Mouse (Mus musculus) lung, embryonic 15.5 days (tissue): Measurements from ENCODE around the gene Arl13b. TPM values are rescaled to one million over a fixed set of nuclear protein-coding genes. Genes with fewer than 3 reads are reported as not detected.

Experiments
- ATAC-seq: fragments of 200-750 bp; cut with Nextera tagmentation; 2 replicates; pipeline ENCODE4 v1.8.0; 2017; ENCODE audit warnings: moderate number of reproducible peaks, borderline replicate concordance; ENCODE audit not compliant: low FRiP score, low TSS enrichment; ENCODE audit errors: extremely low read depth
- H3K27ac ChIP-seq: fragments of 300-500 bp; sonication (generic); 2 replicates; pipeline ENCODE4 v1.5.1; 2015; ENCODE audit warnings: moderate library complexity, mild to moderate bottlenecking, inconsistent platforms
- H3K27me3 ChIP-seq: fragments of 300-500 bp; sonication (generic); 2 replicates; pipeline ENCODE4 v1.6.1; 2015; ENCODE audit warnings: inconsistent platforms
- H3K36me3 ChIP-seq: fragments of 300-500 bp; sonication (generic); 2 replicates; pipeline ENCODE4 v1.6.1; 2015; ENCODE audit warnings: inconsistent platforms
- H3K4me1 ChIP-seq: fragments of 300-500 bp; sonication (generic); 2 replicates; pipeline ENCODE4 v1.6.1; 2015; ENCODE audit warnings: inconsistent platforms
- H3K4me2 ChIP-seq: fragments of 300-500 bp; sonication (generic); 2 replicates; pipeline ENCODE4 v1.6.1; 2015; ENCODE audit warnings: inconsistent platforms, mild to moderate bottlenecking, moderate library complexity
- H3K4me3 ChIP-seq: fragments of 300-500 bp; sonication (generic); 2 replicates; pipeline ENCODE4 v1.5.1; 2015; ENCODE audit warnings: mild to moderate bottlenecking, inconsistent platforms
- H3K9ac ChIP-seq: fragments of 300-500 bp; sonication (generic); 2 replicates; pipeline ENCODE4 v1.6.1; 2015; ENCODE audit warnings: inconsistent platforms
- H3K9me3 ChIP-seq: fragments of 300-500 bp; sonication (generic); 2 replicates; pipeline ENCODE4 v1.6.1; 2016; ENCODE audit warnings: inconsistent platforms
- WGBS: fragments of 180-500 bp; shearing (Covaris S2); methylation state at CpG from one replicate; pipeline ENCODE4 v1.1.7; 2015; 5-methylcytosine and 5-hydroxymethylcytosine counted together
- polyA plus RNA-seq: library from polyadenylated mRNA; unstranded; fragments of >200 nt; fragmentation: Nextera tagmentation; extraction: Ambion mirVana; gene quantifications from 2 replicates; pipeline ENCODE4 v1.2.1, GENCODE M21; 2015

The Arl13b gene
- polyA plus RNA-seq, 1 experiment from 2014 or later = 21.3 TPM

GRCm38 (mm10) chr16:62854191-62855068, 7.6 kb upstream of the Arl13b start, which contains the start of gene Pros1:
Gene Pros1, plus strand, starts transcription at chr16:62854307.
- peak within 1 kb of the TSS; percentile 82 for H3K4me2 ChIP-seq
- H3K9ac ChIP-seq = peak within 1 kb of the TSS; percentile 86
- no peaks in the 10 kb centered on the region for H3K27me3 ChIP-seq
- peak within 1 kb of the TSS; percentile 69 for H3K4me3 ChIP-seq
- 2% methylated on average over 42 of the region's 42 CpGs for WGBS
- peaks cover 7% of the 10 kb centered on the region; the same call in 1 of the 2 replicates for H3K4me1 ChIP-seq
- peak; percentile 97 for ATAC-seq
- peak within 1 kb of the TSS; percentile 86 for H3K27ac ChIP-seq
- no peaks in the 10 kb centered on the region for H3K36me3 ChIP-seq
- no peaks in the 10 kb centered on the region for H3K9me3 ChIP-seq

GRCm38 (mm10) chr16:62853611-62854126, 6.8 kb upstream of the Arl13b start:
- Histone ChIP-seq H3K4me3 (peak overlapping the region; percentile 69), H3K27ac (peak overlapping the region; percentile 86), H3K9ac (peak overlapping the region; percentile 86), H3K27me3 (no peaks in the 10 kb centered on the region), H3K9me3 (no peaks in the 10 kb centered on the region), H3K4me1 (peaks cover 7% of the 10 kb centered on the region; the same call in 1 of the 2 replicates), H3K4me2 (peak overlapping the region; percentile 82), H3K36me3 (no peaks in the 10 kb centered on the region)
- ATAC-seq = peak; percentile 71; the same call in 1 of the 2 replicates
- WGBS = 6% methylated on average over 3 of the region's 3 CpGs

GRCm38 (mm10) chr16:62852464-62853252, 5.8 kb upstream of the Arl13b start:
- no peaks in the 10 kb centered on the region for H3K27me3 ChIP-seq
- H3K9ac ChIP-seq = no peak overlapping the region
- H3K4me1 ChIP-seq = peaks cover 7% of the 10 kb centered on the region; the same call in 1 of the 2 replicates
- no peak for ATAC-seq
- WGBS = 82% methylated on average over 3 of the region's 3 CpGs
- H3K4me2 ChIP-seq = no peak overlapping the region
- H3K36me3 ChIP-seq = no peaks in the 10 kb centered on the region
- H3K4me3 ChIP-seq = no peak overlapping the region
- H3K27ac ChIP-seq = no peak overlapping the region
- H3K9me3 ChIP-seq = no peaks in the 10 kb centered on the region

DNA sequence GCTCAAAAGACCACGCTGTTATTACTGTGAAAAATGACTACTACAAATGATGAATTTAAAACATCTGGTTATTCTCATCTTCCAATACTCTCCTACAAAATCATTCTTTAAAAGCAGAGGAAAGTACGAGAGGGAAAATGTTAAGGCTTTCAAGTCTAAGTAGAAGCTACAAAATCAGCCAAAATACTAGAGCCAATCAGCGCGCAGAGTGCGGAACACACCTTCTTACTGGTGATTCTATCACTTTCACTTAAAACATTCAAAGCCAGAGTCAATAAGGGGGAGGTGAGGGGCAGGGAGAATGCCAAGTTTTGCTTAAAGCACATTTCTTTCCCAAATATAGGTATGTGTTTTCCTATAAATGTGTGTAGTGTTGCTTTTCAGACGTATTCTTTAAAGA, 1.5 kb downstream of the Arl13b start:
- ATAC-seq = no peak
- Histone ChIP-seq H3K4me2 (peak overlapping the region; percentile 85; the same call in 1 of the 2 replicates), H3K36me3 (no peaks in the 10 kb centered on the region), H3K4me1 (peaks cover 15% of the 10 kb centered on the region; the same call in 1 of the 2 replicates), H3K9ac (no peak overlapping the region), H3K9me3 (no peaks in the 10 kb centered on the region), H3K27me3 (no peaks in the 10 kb centered on the region), H3K27ac (no peak overlapping the region), H3K4me3 (peak overlapping the region; percentile 87; the same call in 1 of the 2 replicates)
- WGBS = 71% methylated on average over 6 of the region's 6 CpGs

DNA sequence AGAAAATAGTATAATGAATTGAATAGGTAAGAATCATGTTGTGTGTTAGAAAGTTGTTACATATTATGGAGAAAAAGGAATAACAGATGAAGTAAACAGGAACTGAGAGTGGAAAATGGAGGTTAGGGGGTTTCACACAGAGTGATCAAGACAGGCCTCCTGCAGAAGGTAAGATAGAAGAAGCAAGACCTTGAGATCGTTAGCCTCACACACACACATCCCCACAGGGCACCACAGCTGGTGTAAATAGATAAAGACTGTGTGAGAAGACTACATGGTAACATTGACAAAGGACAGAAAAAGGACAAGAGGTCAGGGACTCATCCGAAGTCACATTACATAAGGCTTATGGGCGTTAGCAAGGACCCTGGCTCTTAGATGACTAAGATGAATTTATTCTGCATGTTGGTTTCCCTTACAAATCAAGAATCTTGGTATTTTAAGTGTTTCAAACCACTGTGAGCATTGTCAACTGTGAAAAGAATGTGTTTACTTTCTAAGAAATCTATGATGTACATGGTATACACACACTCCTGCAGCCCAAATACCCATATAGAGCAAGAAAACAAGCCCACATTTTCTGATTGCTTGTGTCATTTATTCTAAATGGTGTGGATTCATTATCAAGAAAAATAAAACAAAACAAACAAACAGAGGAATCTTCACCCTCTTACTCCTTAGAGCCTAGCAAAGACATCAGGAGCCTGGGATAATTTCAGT, 12.7 kb downstream of the Arl13b start:
- Histone ChIP-seq H3K36me3 (no peaks in the 10 kb centered on the region), H3K4me2 (no peak overlapping the region), H3K4me3 (no peak overlapping the region), H3K9ac (no peak overlapping the region), H3K27me3 (no peaks in the 10 kb centered on the region), H3K4me1 (no peaks in the 10 kb centered on the region), H3K9me3 (no peaks in the 10 kb centered on the region), H3K27ac (no peak overlapping the region)
- WGBS = 34% methylated on average over 3 of the region's 3 CpGs
- ATAC-seq = no peak

- no peak overlapping the region for H3K4me2 ChIP-seq
- H3K9me3 ChIP-seq = no peaks in the 10 kb centered on the region
- no peak for ATAC-seq
- no peaks in the 10 kb centered on the region for H3K36me3 ChIP-seq
- no peaks in the 10 kb centered on the region for H3K27me3 ChIP-seq
- no peaks in the 10 kb centered on the region for H3K4me1 ChIP-seq
- no peak overlapping the region for H3K4me3 ChIP-seq
- 13% methylated on average over 4 of the region's 4 CpGs for WGBS
- no peak overlapping the region for H3K27ac ChIP-seq
- H3K9ac ChIP-seq = no peak overlapping the region
Observed at GRCm38 (mm10) chr16:62832481-62832880, 14.4 kb downstream of the Arl13b start.

DNA sequence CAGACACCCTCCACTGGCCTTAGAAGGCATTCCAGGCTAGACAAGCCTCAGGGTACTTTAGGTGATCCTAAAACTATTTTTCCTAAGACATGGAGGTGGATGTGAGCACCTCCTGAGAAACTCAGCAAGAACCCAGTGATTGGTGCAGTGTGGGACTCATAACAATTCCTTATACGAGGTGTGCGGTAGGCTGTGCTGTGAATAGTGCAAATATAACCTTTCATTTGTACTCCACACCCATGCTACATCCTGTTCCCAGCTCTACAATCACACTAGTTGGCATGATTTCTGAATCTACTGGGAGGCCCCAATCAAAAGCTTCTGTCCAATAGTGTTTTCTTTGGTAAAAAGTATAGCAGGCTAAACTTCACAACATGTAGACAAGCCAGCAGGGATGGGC, 14.8 kb downstream of the Arl13b start:
- Histone ChIP-seq H3K4me1 (no peaks in the 10 kb centered on the region), H3K27me3 (no peaks in the 10 kb centered on the region), H3K27ac (no peak overlapping the region), H3K4me2 (no peak overlapping the region), H3K36me3 (no peaks in the 10 kb centered on the region), H3K9ac (no peak overlapping the region), H3K4me3 (no peak overlapping the region), H3K9me3 (no peaks in the 10 kb centered on the region)
- WGBS = 78% methylated on average over 2 of the region's 2 CpGs
- ATAC-seq = no peak

DNA sequence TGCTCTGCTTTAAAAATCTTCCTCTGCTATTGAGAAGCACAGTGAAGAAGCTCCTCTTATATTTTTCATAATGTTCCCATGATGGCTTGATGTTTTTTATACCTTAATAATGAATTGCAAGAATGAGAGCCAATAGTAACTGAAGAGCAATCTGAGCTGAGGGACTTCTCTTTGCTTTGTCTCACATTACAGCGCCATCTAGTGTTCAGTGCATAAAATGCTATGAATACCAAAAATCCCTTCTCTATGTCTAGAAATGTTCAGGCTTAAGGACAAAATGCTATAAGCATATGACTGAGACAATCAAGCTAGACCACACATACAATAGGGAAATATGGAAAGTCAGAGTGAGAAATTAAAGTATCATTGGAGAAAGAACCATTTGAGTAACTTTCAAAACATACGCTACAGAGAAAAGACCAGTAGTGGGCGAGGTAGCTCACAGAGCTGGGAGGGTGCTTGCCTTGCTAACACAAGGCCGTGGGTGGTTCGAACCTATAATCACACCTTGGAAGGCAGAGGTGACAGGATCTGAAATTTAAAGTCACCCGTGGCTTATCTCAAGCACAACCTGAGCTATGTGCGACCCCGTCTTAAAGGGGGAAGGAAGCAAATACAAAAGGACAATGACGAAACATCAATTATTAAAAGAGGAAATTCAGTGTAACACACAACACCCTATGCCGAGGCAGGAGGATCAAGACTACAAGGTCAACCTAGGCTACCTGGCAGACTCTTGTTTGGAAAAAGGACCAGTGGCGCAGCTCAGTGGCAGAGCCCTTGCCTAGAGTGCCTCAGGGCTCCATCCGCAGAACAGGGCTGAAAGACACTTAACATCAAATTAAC, 20.5 kb downstream of the Arl13b start:
- no peak for ATAC-seq
- Histone ChIP-seq H3K4me1 (no peaks in the 10 kb centered on the region), H3K4me3 (no peak overlapping the region), H3K36me3 (no peaks in the 10 kb centered on the region), H3K27ac (no peak overlapping the region), H3K4me2 (no peak overlapping the region), H3K9ac (no peak overlapping the region), H3K9me3 (no peaks in the 10 kb centered on the region), H3K27me3 (no peaks in the 10 kb centered on the region)
- 69% methylated on average over 12 of the region's 12 CpGs for WGBS

GRCm38 (mm10) chr16:62822472-62822871, 24.4 kb downstream of the Arl13b start:
- Histone ChIP-seq H3K9me3 (no peaks in the 10 kb centered on the region), H3K4me1 (no peaks in the 10 kb centered on the region), H3K9ac (no peak overlapping the region), H3K4me3 (no peak overlapping the region), H3K4me2 (no peak overlapping the region), H3K27me3 (no peaks in the 10 kb centered on the region), H3K36me3 (no peaks in the 10 kb centered on the region), H3K27ac (no peak overlapping the region)
- WGBS = 92% methylated on average over 6 of the region's 6 CpGs
- no peak for ATAC-seq

DNA sequence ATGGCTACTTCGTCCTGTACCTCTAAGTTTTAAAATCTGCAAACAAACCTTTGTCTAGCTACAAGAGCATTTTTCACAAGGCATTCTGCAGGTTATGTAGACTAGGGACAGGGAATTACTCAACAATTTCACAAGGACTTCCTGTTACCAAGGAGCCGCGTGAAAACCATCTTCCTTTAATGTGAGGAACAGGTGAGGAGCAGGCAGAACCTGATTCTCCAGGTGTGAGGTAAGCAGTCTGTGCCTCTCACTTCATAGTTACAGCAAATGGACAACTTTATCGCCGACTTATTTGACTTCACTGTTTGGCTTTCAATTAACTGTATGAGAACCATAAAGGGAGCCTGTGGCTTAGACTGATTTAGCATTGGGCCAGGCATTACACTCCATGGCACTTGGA, 32.3 kb downstream of the Arl13b start, which contains the start of gene Stx19:
Gene Stx19, plus strand, starts transcription at position 186 of the 400 bp plus-strand sequence.
- H3K27ac ChIP-seq = peak within 1 kb of the TSS; percentile 79
- peak; percentile 87; the same call in 1 of the 2 replicates for ATAC-seq
- no peak within 1 kb of the TSS for H3K4me2 ChIP-seq
- no peak within 1 kb of the TSS for H3K9ac ChIP-seq
- no peaks in the 10 kb centered on the region for H3K36me3 ChIP-seq
- 0 out of 2 replicates have a peak within 1 kb of the TSS, but pooled peaks have one; percentile 7 for H3K4me3 ChIP-seq
- H3K4me1 ChIP-seq = 0 out of 2 replicates have a peak, but pooled peaks cover 8% of the 10 kb centered on the region
- no peaks in the 10 kb centered on the region for H3K9me3 ChIP-seq
- no peaks in the 10 kb centered on the region for H3K27me3 ChIP-seq
- WGBS = 40% methylated on average over 5 of the region's 5 CpGs
